Mouse (Mus musculus) stomach, postnatal 0 days (tissue): ENCODE measurements around the gene Bpifb5. TPM values are rescaled to one million over a fixed set of nuclear protein-coding genes. Genes with fewer than 3 reads are reported as not detected.
"Not testable (repeated sequence)": the region's sequence is repeated elsewhere in the genome, so short reads cannot be mapped to it uniquely, and the experiment has no call there.

Experiments used
- ATAC-seq: fragments of 200-750 bp; cut with Nextera tagmentation; 2 replicates; pipeline ENCODE4 v1.8.0; 2017; ENCODE audit not compliant: low FRiP score, low TSS enrichment
- DNase-seq: peaks from one replicate; pipeline ENCODE4 v3.0.0-alpha.2; 2016; ENCODE audit warnings: low spot score
- H3K27ac ChIP-seq: fragments of 300-500 bp; sonication (generic); replicated peaks from 2 replicates; pipeline ENCODE4 v1.5.1; 2014; ENCODE audit warnings: mild to moderate bottlenecking, control low read depth
- H3K27me3 ChIP-seq: fragments of 300-500 bp; sonication (generic); 2 replicates; pipeline ENCODE4 v1.6.1; 2014; ENCODE audit warnings: low read length; ENCODE audit not compliant: control insufficient read depth, insufficient read depth
- H3K36me3 ChIP-seq: fragments of 300-500 bp; sonication (generic); 2 replicates; pipeline ENCODE4 v1.6.1; 2014; ENCODE audit warnings: low read length, mixed read lengths; ENCODE audit not compliant: control insufficient read depth, insufficient read depth
- H3K4me1 ChIP-seq: fragments of 300-500 bp; sonication (generic); replicated peaks from 2 replicates; pipeline ENCODE4 v1.6.1; 2014; ENCODE audit warnings: antibody characterized with exemption; ENCODE audit not compliant: control insufficient read depth, insufficient read depth
- H3K4me2 ChIP-seq: fragments of 300-500 bp; sonication (generic); replicated peaks from 2 replicates; pipeline ENCODE4 v1.6.1; 2014; ENCODE audit warnings: low read depth, mild to moderate bottlenecking, control low read depth, moderate library complexity
- H3K4me3 ChIP-seq: fragments of 300-500 bp; sonication (generic); 2 replicates; pipeline ENCODE4 v1.5.1; 2014; ENCODE audit warnings: low read depth, low read length, control low read depth
- H3K9ac ChIP-seq: fragments of 300-500 bp; sonication (generic); 2 replicates; pipeline ENCODE4 v1.6.1; 2014; ENCODE audit warnings: mild to moderate bottlenecking, low read length, control low read depth, mixed read lengths
- H3K9me3 ChIP-seq: fragments of 300-500 bp; sonication (generic); 2 replicates; pipeline ENCODE4 v1.6.1; 2016; ENCODE audit warnings: low read length; ENCODE audit not compliant: control insufficient read depth
- CTCF ChIP-seq: IDR thresholded peaks from 2 replicates; pipeline ENCODE4 v1.5.1; 2016; ENCODE audit warnings: antibody characterized with exemption, low read depth, mild to moderate bottlenecking, moderate library complexity
- EP300 ChIP-seq: optimal IDR thresholded peaks from 2 replicates; pipeline ENCODE3; 2016; ENCODE audit warnings: antibody characterized with exemption
- WGBS: fragments of 180-500 bp; shearing (Covaris S2); extraction: QIAGEN DNeasy Blood & Tissue Kit; methylation state at CpG from one replicate; pipeline ENCODE4 v1.1.7; 2014; 5-methylcytosine and 5-hydroxymethylcytosine counted together
- polyA plus RNA-seq: library from polyadenylated mRNA; unstranded; fragments of >200 nt; fragmentation: Nextera tagmentation; extraction: Ambion mirVana; gene quantifications from 2 replicates; pipeline ENCODE4 v1.2.1, GENCODE M21; 2015

The Bpifb5 gene
- polyA plus RNA-seq, 1 experiment from 2014 or later = 12.2 TPM

- Histone ChIP-seq H3K4me3 (no peak overlapping the region), H3K4me1 (no peaks in the 10 kb centered on the region), H3K4me2 (no peak overlapping the region), H3K36me3 (no peaks in the 10 kb centered on the region), H3K27me3 (no peaks in the 10 kb centered on the region), H3K9me3 (no peaks in the 10 kb centered on the region), H3K9ac (no peak overlapping the region), H3K27ac (no peak overlapping the region)
- TF ChIP-seq CTCF = no peak
- TF ChIP-seq EP300 = no peak
- no peak for DNase-seq
- 66% methylated on average over 5 of the region's 5 CpGs for WGBS
- no peak for ATAC-seq
Measured at GRCm38 (mm10) chr2:154219950-154220349, 3.6 kb upstream of the Bpifb5 start.

GRCm38 (mm10) chr2:154223917-154224273 is 353 bp downstream of the Bpifb5 start:
- no peak overlapping the region for H3K9ac ChIP-seq
- H3K9me3 ChIP-seq = no peaks in the 10 kb centered on the region
- H3K4me1 ChIP-seq = no peaks in the 10 kb centered on the region
- H3K27ac ChIP-seq = no peak overlapping the region
- H3K36me3 ChIP-seq = no peaks in the 10 kb centered on the region
- ATAC-seq (no peak), DNase-seq (peak; percentile 37)
- H3K4me3 ChIP-seq = no peak overlapping the region
- H3K4me2 ChIP-seq = no peak overlapping the region
- TF ChIP-seq EP300 (no peak), CTCF (no peak)
- H3K27me3 ChIP-seq = no peaks in the 10 kb centered on the region
- WGBS = 45% methylated on average over 2 of the region's 2 CpGs

GRCm38 (mm10) chr2:154226991-154227390 is 3.4 kb downstream of the Bpifb5 start:
- Histone ChIP-seq H3K9ac (no peak overlapping the region), H3K4me1 (no peaks in the 10 kb centered on the region), H3K9me3 (no peaks in the 10 kb centered on the region), H3K27ac (no peak overlapping the region), H3K27me3 (no peaks in the 10 kb centered on the region), H3K4me3 (no peak overlapping the region), H3K36me3 (no peaks in the 10 kb centered on the region), H3K4me2 (no peak overlapping the region)
- TF ChIP-seq EP300 (no peak), CTCF (no peak)
- ATAC-seq = no peak
- DNase-seq = no peak
- 68% methylated on average over 4 of the region's 4 CpGs for WGBS

- no peak overlapping the region for H3K4me3 ChIP-seq
- no peak overlapping the region for H3K9ac ChIP-seq
- no peaks in the 10 kb centered on the region for H3K9me3 ChIP-seq
- H3K27me3 ChIP-seq = no peaks in the 10 kb centered on the region
- WGBS = 74% methylated on average over 5 of the region's 5 CpGs
- no peak overlapping the region for H3K4me2 ChIP-seq
- DNase-seq (peak; percentile 13), ATAC-seq (no peak)
- H3K4me1 ChIP-seq = no peaks in the 10 kb centered on the region
- TF ChIP-seq CTCF (no peak), EP300 (no peak)
- H3K27ac ChIP-seq = no peak overlapping the region
- no peaks in the 10 kb centered on the region for H3K36me3 ChIP-seq
Measured at GRCm38 (mm10) chr2:154227830-154228229, 4.3 kb downstream of the Bpifb5 start.

- Histone ChIP-seq H3K4me3 (no peak overlapping the region), H3K27me3 (no peaks in the 10 kb centered on the region), H3K36me3 (no peaks in the 10 kb centered on the region), H3K9ac (no peak overlapping the region), H3K27ac (no peak overlapping the region), H3K4me1 (no peaks in the 10 kb centered on the region), H3K9me3 (no peaks in the 10 kb centered on the region), H3K4me2 (no peak overlapping the region)
- DNase-seq (no peak), ATAC-seq (no peak)
- 88% methylated on average over 6 of the region's 6 CpGs for WGBS
- no peak for TF ChIP-seq CTCF
Measured at GRCm38 (mm10) chr2:154233426-154233825, 9.9 kb downstream of the Bpifb5 start.

GRCm38 (mm10) chr2:154240771-154241170 is 17.2 kb downstream of the Bpifb5 start:
- Histone ChIP-seq H3K9ac (no peak overlapping the region), H3K27me3 (no peaks in the 10 kb centered on the region), H3K9me3 (no peaks in the 10 kb centered on the region), H3K36me3 (no peaks in the 10 kb centered on the region), H3K4me3 (no peak overlapping the region), H3K4me1 (no peaks in the 10 kb centered on the region), H3K27ac (no peak overlapping the region), H3K4me2 (no peak overlapping the region)
- ATAC-seq = no peak
- no peak for TF ChIP-seq EP300
- no peak for TF ChIP-seq CTCF
- no peak for DNase-seq
- WGBS = 53% methylated on average over 6 of the region's 6 CpGs

- H3K9ac ChIP-seq, H3K36me3 ChIP-seq, H3K27me3 ChIP-seq, H3K4me2 ChIP-seq, H3K27ac ChIP-seq, H3K4me3 ChIP-seq, DNase-seq, H3K4me1 ChIP-seq, H3K9me3 ChIP-seq, ATAC-seq: not testable (repeated sequence)
- 95% methylated on average over 11 of the region's 12 CpGs for WGBS
Measured at GRCm38 (mm10) chr2:154242726-154243125, 19.2 kb downstream of the Bpifb5 start.
